Mouse (Mus musculus): ENCODE data around the gene Vwa1. TPM values are rescaled to one million over a fixed set of nuclear protein-coding genes. Genes with fewer than 3 reads are reported as not detected.

Gene Vwa1
- total and polyA plus RNA-seq, 3 experiments: 0.13 to 1.8 (median 0.15) TPM

DNA sequence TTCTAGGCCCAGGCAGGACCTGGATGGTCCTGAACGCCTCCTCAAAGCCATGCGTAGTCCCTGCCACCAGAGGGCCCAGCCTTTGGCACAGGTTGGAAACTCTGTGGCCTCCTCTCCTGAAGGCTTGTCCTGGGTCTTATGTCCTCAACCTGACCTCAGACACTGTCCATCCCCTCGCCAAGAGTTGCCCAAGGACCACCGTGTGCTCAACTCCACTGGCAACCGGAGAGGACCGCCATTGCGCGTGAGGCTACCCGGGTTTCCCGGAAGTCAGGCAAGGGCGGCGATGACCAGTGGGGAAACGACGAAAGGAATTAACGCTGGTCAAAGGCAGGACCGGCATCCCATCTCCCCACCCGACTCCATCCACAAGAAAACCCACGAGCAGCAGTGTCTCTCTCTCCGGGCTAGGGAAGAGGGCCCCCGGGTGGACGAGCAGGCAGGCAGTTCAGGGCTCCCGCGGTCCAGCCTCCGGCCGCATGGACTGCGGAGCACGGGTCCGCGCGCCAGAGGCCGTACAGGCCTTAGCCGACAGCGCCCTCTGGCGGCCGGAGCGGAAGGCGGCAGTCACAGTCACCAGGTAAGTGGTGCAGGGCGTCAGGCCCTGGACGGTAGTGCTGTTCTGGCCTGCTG, 4.5 kb downstream of the Vwa1 start (continued):
- TF ChIP-seq EP300 (IDR thresholded peaks at IDR 0.05; ENCODE audit: low read length) (peak; percentile 6; the same call in 1 of the 2 replicates), RAD21 (IDR thresholded peaks at IDR 0.05; ENCODE audit: low read depth, low read length) (peak; percentile 75), ZC3H11A (IDR thresholded peaks at IDR 0.05; ENCODE audit: low read depth, low read length) (no peak), MXI1 (IDR thresholded peaks at IDR 0.05; ENCODE audit: low read depth, low read length) (peak; percentile 93), ELF1 (IDR thresholded peaks at IDR 0.05; ENCODE audit: low read depth, low read length) (peak; percentile 82), PAX5 (IDR thresholded peaks at IDR 0.05; ENCODE audit: low read length) (no peak), MYC (IDR thresholded peaks at IDR 0.05; ENCODE audit: low read depth, low read length) (peak; percentile 93), SMC3 (IDR thresholded peaks at IDR 0.05; ENCODE audit: low read depth, low read length) (peak; percentile 70), CHD2 (IDR thresholded peaks at IDR 0.05; ENCODE audit: low read length) (no peak), UBTF (IDR thresholded peaks at IDR 0.05; ENCODE audit: low read depth, low read length) (peak; percentile 62; the same call in 1 of the 2 replicates), POLR2AphosphoS2 (IDR thresholded peaks at IDR 0.05; ENCODE audit: low read depth, low read length) (no peak), HCFC1 (IDR thresholded peaks at IDR 0.05; ENCODE audit: low read depth, low read length) (peak; percentile 52), TCF12 (IDR thresholded peaks at IDR 0.05; ENCODE audit: low read depth, low read length) (peak; percentile 73), CTCF (conservative IDR thresholded peaks at IDR 0.05 in 1 of 2, IDR thresholded peaks at IDR 0.05 in 1 of 2; ENCODE audit: low read depth in 2 of 2, low read length in 2 of 2) (peak; percentile 31 to 93; a peak in 3 of 4 replicates), NRF1 (IDR thresholded peaks at IDR 0.05; ENCODE audit: low read depth, low read length) (peak; percentile 33; the same call in 1 of the 2 replicates), BHLHE40 (IDR thresholded peaks at IDR 0.05; ENCODE audit: low read depth, low read length) (peak; percentile 52; the same call in 1 of the 2 replicates)

- Histone ChIP-seq H3K27me3 (replicated peaks) (peaks cover 40% of the 10 kb centered on the region), H3K79me2 (replicated peaks; ENCODE audit: control insufficient read depth, extremely low read depth, insufficient read depth, poor library complexity, severe bottlenecking) (no peaks in the 10 kb centered on the region), H3K4me2 (ENCODE audit: insufficient read depth, low read depth, poor library complexity, severe bottlenecking) (peak overlapping the region; percentile 14), H3K4me3 (replicated peaks in 1 of 3; ENCODE audit: low read depth in 2 of 3, low read length in 2 of 3, poor library complexity in 1 of 3) (peak overlapping the region; percentile 57 to 58 (median 57)), H3K9me3 (replicated peaks; ENCODE audit: low read length) (no peaks in the 10 kb centered on the region), H3K27ac (ENCODE audit: insufficient read depth, low read depth) (no peak overlapping the region), H3K36me3 (replicated peaks in 1 of 2; ENCODE audit: control insufficient read depth in 1 of 2, insufficient read depth in 1 of 2, low read length in 1 of 2) (no peaks in the 10 kb centered on the region), H3K4me1 (ENCODE audit: control insufficient read depth in 1 of 2, insufficient read depth in 2 of 2) (peaks cover 8 to 25% of the 10 kb centered on the region in 2 experiments), H3K9ac (ENCODE audit: insufficient read depth, low read depth) (peak overlapping the region; percentile 68)
- no peak for DNase-seq (ENCODE audit: extremely low read depth)
- dilution Hi-C loops (cut with MboI; ENCODE audit: extremely low pct_ligation_motif_present, extremely low pct_unique_long_range_greater_than_20kb, low sequenced_read_pairs): no loop called here
- in situ Hi-C loops (cut with MboI; ENCODE audit: low pct_ligation_motif_present, low pct_unique_long_range_greater_than_20kb, low sequenced_read_pairs): loop anchor here (5.0 kb wide), 1 partner anchor 37 kb away; the partner anchor contains the start of gene Tmem240
- TF ChIP-seq TCF12 (IDR thresholded peaks at IDR 0.05; ENCODE audit: low read depth, low read length) (no peak), ETS1 (conservative IDR thresholded peaks at IDR 0.05; ENCODE audit: low read depth, low read length) (no peak), BHLHE40 (IDR thresholded peaks at IDR 0.05; ENCODE audit: low read depth, low read length) (no peak), RCOR1 (conservative IDR thresholded peaks at IDR 0.05; ENCODE audit: low read depth, low read length) (no peak), ZMIZ1 (IDR thresholded peaks at IDR 0.05; ENCODE audit: low read depth, low read length) (no peak), JUND (conservative IDR thresholded peaks at IDR 0.05; ENCODE audit: low read depth, low read length) (no peak)
Measured at GRCm38 (mm10) chr4:155769496-155769879, 5.0 kb downstream of the Vwa1 start.

Measured in CH12.LX (cell line).